Mouse (Mus musculus) erythroblast, embryonic 14.5 days (primary cell): ENCODE results near the gene Ptpn13.

ENCODE experiments used
- GATA1 ChIP-seq: IDR thresholded peaks from 2 replicates; pipeline ENCODE4 v1.6.1; 2012; ENCODE audit warnings: low read length, inconsistent platforms, mixed read lengths
- TAL1 ChIP-seq: IDR thresholded peaks from 3 replicates; pipeline ENCODE4 v1.6.1; 2012; ENCODE audit warnings: low read length, inconsistent platforms, mixed read lengths

GRCm38 (mm10) chr5:103405921-103406320 lies 19.1 kb upstream of the Ptpn13 start:
- TF ChIP-seq GATA1 (no peak), TAL1 (no peak)
